In genomic region chr4:83525690-83526055, GRCm38 (mm10) we compare ENCODE assay signal across 8 mouse cellular contexts. TPM values are rescaled to one million over a fixed set of nuclear protein-coding genes. Genes with fewer than 3 reads are reported as not detected.
DNase-seq lines count a peak whose midpoint lies in the region; ATAC-seq lines count a peak whose summit lies in the region.

No protein-coding gene starts in this region.

- under 1% methylated on average over 18 of the region's 18 CpGs for WGBS in liver, embryonic 15.5 days (ENCODE audit: insufficient replicate concordance)

- peak overlapping the region; percentile 99 for H3K4me2 ChIP-seq in liver, embryonic 15.5 days

- no peaks in the 10 kb centered on the region for H3K9me3 ChIP-seq in liver, embryonic 15.5 days (replicated peaks)

- peak overlapping the region; percentile 79 for H3K4me3 ChIP-seq in liver, embryonic 15.5 days (replicated peaks)

- peak overlapping the region; percentile 87 for H3K27ac ChIP-seq in liver, embryonic 15.5 days (replicated peaks)

- DNase-seq in adrenal gland, postnatal 36 days: peak; percentile 54 to 58
- DNase-seq in adrenal gland, postnatal 14 days: no peak
- peak; percentile 60 for DNase-seq in right cerebral cortex, adult 18-20 months
- no peak for DNase-seq in right cerebral cortex, postnatal 4 days
- DNase-seq in forelimb bud, embryonic 11.5 days (ENCODE audit: low read depth, low spot score): peak; percentile 44
- no peak for DNase-seq in adipocyte (ENCODE audit: low spot score)
- DNase-seq in spleen, adult 12 weeks (ENCODE audit: low spot score): no peak

- peak; percentile 70 for ATAC-seq in liver, embryonic 15.5 days (ENCODE audit: insufficient read depth)

- H3K27me3 ChIP-seq in liver, embryonic 15.5 days: no peaks in the 10 kb centered on the region

- peak overlapping the region; percentile 68 for H3K9ac ChIP-seq in liver, embryonic 15.5 days

- peaks cover 37% of the 10 kb centered on the region for H3K4me1 ChIP-seq in liver, embryonic 15.5 days (replicated peaks)

- H3K36me3 ChIP-seq in liver, embryonic 15.5 days (replicated peaks): no peaks in the 10 kb centered on the region

RNA-seq across cellular contexts. Expression of gene Ccdc171, which starts 0.3 kb away (rescaled TPM):
- total RNA-seq in adrenal gland, postnatal 36 days (2021): 1 to 10 TPM; 1.7 to 2.4 TPM
- 1.9 TPM in 2 replicates for total RNA-seq in adrenal gland, postnatal 14 days (2021)
- 0.86 and 1.0 TPM in 2 replicates for polyA plus RNA-seq in liver, embryonic 15.5 days (2015; fragmentation: Nextera tagmentation; extraction: Ambion mirVana)

RNA-seq across cellular contexts. Expression of gene Psip1, which starts 39.4 kb away (rescaled TPM):
- total RNA-seq in adrenal gland, postnatal 36 days (2021): 10 to 100 TPM; 48.9 to 51.0 TPM
- 61.0 and 61.9 TPM in 2 replicates for total RNA-seq in adrenal gland, postnatal 14 days (2021)
- 37.1 and 42.8 TPM in 2 replicates for polyA plus RNA-seq in liver, embryonic 15.5 days (2015; fragmentation: Nextera tagmentation; extraction: Ambion mirVana)

Comparison
In these comparisons a context has a peak if more than half of its experiments do, and no peak if none do; other contexts are left out.
1. DNase-seq: peak in adrenal gland, postnatal 36 days (2 of 2), right cerebral cortex, adult 18-20 months (single experiment) and forelimb bud, embryonic 11.5 days (single experiment); none in adrenal gland, postnatal 14 days (single experiment), right cerebral cortex, postnatal 4 days (single experiment), adipocyte (single experiment) and spleen, adult 12 weeks (single experiment).